Mouse (Mus musculus): Measurements from ENCODE around the gene Csnk2b.

The Csnk2b gene

GRCm38 (mm10) chr17:35121871-35122303 lies at the start of gene Csnk2b:
Gene Csnk2b, minus strand, starts transcription at chr17:35122053.
- peak; percentile 53 for DNase-seq

GRCm38 (mm10) chr17:35168541-35169207 lies 46.8 kb upstream of the Csnk2b start:
- peak; percentile 50 for DNase-seq

DNA sequence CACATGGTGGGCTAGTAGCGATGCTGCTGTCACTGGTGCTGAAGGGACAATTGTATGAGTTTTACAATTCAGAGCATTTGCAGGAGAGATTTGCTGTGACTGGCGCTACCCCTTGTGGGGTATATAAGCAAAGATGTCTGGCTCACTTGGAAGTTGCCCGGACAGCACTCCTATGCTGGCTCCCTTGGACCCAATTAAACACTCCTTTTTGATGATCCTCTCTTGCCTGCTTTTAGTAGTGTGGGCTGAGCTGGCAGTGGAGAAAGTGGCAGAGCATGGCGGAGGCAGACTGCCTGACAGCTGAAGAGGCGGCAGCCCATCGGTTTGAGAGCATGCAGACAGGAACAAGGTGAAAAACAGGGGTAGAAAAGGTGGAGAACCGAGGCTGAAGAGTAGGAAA lies 45.9 kb upstream of the Csnk2b start:
- DNase-seq, result no peak

DNA sequence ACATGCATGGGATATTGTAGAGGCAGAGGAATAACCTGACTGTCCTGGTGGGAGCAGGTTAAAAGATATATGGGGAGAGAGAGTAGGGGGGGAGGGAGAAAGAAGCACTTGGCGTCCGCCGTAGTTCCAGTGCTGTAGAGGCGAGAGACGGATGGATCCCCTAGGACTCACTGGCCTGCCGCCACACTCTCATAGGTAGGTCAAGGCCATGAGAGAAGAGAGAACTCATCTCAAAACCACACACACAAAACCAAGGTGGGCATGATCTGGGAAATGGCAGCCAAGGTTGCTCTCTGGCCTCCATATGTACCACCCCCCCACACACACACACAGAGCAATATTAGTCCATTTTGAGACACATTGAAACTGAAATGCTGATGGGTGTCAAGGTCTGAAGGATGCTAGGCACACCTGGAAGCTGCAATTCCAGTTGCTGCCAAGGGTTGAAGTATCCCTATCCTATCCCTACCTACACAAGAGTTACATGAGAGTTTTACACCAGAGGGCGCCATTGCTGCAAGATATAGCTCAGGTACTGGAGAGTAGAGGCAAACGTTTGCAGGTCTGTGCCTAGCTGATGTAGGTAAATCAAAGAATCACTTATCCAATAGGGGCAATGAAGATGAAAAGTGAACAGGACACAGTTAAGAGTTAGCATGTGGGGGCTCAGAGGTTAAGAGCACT lies 44.6 kb upstream of the Csnk2b start:
- peak; percentile 83 for DNase-seq

DNA sequence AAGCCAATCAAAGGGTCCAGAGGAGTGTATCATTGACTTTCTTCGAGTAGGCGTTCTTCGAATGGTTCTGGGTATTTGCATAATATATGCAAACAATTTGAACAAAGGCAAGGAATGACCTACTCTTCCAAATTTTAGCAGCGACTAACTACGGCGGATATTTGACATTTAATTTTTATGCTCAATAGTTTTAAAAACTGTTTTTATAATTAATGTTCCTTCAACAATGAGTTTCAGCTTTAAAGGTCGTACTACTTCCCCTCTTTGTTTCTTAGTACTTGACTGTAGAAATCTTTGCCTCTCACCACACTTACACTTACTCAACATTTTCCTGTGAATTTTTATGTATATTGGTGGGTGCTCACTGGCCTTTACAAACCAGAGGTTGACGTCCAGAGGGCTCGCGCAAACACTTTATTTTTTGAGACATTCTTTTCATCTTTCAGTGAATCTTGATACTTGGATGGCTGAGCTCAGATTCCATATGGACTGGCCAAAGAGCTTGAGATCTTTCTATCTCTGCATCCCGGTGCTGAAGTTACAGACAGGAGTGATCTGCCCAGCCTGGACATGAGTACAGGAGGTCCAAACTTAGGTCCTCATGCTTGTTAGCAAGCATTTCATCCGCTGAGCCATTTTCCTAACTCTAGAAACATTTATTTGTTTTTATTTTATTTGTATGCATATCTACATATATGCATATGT lies 43.8 kb upstream of the Csnk2b start:
- no peak for DNase-seq

- peak; percentile 97 for DNase-seq
Observed at GRCm38 (mm10) chr17:35164568-35165450, 43.0 kb upstream of the Csnk2b start, which contains the start of gene Prrc2a. Gene Prrc2a, minus strand, starts transcription at chr17:35164897.

DNA sequence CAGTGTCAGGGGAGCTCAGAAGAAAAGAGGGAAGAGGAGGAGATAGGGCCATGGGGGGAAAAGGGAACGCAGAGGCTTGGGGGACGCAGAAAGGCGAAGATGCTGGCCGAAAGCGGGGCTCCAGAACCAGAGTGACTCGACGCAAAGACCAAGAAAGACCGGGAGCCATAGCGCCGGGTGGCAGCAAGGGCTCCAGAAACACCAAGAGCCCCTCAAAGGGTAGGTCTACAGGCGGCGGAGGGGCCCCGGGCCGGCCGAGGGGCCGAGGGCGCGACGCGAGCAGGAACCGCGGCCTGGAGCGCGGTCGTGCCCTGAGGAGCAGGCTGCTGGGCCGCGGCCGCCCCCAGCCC lies 42.3 kb upstream of the Csnk2b start:
- DNase-seq, result no peak

GRCm38 (mm10) chr17:35163326-35164081 lies 41.7 kb upstream of the Csnk2b start:
- no peak for DNase-seq

- no peak for DNase-seq
Observed at GRCm38 (mm10) chr17:35162730-35163129, 40.9 kb upstream of the Csnk2b start.

DNA sequence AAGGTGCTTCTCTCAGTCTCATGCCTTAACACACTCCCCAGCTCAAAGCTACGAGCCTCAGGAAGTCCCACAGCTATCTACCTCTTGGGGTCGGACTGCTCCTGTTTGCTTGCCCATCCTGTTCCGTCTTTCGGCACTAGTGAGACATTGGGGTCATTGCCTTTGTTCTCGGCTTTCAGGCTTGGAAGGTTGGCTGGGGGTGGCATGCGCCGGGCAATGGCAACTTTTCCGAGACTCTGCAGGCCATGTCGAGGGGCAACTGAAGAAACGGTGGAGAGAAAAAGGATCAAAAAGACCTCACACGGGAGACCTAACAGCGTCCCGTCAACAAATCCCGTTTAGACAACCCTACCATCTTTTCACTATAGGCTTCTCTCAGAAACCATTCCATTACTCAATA lies 40.3 kb upstream of the Csnk2b start:
- DNase-seq, result no peak

- no peak for DNase-seq
Observed at GRCm38 (mm10) chr17:35161421-35161820, 39.6 kb upstream of the Csnk2b start.

DNA sequence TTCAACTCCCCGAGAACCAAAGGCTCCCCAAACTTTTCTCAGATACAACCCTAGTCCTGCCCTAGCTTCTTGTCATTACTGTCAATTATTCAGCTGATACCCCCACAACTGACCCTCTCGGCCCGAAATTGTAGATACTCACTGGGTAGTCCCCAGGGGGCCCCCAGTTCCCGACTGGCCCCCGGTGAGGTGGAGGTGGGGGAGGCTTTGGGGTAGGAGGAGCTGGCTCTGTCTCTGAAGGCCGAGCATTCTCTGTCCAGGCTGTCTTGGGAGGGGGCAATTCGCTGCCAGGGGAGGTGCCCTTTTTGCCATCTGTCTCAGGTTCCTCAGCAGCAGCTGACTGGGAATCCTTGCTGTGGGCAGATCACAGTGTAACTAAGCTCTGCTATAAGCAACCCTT lies 37.8 kb upstream of the Csnk2b start:
- no peak for DNase-seq

DNA sequence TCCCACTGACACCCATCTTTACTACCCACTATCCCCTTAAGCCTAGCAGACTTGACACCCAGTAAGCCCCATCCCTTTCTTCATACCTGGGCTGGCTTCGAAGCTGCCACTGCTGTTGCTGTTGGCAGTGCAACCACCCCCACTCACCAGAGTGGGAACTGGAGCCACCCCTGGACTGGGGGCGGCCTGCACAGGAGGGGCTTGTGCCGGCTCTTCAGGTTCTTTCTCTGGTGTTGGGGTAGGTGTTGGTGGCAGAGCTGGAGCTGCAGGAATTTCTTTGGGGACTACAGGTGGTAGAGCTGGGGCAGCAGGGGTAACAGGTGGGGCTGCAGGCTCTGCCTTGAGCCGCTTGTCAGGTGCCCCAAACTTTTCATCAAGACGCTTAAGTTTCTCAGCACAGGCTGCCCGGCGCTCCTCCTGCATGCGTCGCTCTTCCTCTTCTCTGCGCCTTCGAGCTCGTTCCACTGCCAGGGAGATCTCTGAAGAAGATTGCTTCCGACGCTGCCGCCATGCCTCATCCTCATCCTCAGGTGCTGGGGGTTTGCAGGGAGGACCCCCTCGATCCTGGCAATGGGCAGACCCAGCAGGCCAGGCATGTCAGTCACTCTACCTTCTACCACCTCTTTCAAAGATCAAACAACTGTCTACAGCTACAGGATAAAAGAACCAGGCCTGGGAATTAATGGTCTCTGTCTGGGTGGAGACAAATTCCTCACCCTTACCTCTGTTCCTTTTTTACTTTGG lies 37.2 kb upstream of the Csnk2b start:
- DNase-seq, result no peak

DNA sequence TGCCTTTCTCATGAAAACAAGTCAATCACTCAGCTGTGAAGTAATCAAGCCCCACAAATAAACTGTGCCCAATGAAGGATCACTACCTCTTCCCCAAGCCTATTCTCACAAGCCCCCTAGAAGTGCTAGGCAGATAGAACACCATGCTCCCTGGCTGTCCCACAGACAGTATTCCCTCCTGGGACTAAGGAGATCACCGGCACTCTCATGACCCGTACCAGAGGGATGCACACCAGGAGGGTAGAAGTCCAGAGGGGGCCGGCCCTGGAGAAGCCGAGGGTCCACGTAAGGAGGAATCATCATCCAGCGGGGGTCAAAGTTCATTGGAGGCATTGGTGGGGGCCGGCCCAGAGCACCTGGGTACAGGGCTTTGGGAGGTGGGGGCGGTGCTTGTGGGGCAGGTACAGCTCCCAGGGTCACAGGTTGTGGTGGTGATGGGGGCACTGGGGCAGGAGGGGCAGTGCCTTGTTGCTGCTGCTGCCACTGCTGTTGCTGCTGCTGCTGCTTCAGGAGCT lies 35.9 kb upstream of the Csnk2b start:
- DNase-seq, result no peak

DNA sequence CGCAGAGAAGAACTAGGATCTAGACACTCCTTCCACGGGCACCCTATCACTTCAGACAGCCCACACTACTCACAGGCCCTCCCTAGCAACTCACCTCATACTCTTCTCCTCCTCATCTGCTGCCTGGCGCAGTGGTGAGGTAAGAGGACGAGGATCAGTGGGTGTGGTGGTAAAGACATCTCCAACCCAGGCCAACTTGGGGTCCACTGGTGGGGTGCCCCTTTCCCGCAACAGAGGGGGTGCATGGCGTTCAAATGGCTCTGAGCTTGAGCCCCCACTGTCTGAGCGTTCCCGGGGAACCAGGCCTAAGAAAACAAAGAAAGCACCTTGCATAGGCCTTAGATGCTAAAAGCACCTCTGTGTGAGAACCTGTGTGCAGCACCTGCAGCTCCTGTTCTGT lies 35.4 kb upstream of the Csnk2b start:
- no peak for DNase-seq

DNA sequence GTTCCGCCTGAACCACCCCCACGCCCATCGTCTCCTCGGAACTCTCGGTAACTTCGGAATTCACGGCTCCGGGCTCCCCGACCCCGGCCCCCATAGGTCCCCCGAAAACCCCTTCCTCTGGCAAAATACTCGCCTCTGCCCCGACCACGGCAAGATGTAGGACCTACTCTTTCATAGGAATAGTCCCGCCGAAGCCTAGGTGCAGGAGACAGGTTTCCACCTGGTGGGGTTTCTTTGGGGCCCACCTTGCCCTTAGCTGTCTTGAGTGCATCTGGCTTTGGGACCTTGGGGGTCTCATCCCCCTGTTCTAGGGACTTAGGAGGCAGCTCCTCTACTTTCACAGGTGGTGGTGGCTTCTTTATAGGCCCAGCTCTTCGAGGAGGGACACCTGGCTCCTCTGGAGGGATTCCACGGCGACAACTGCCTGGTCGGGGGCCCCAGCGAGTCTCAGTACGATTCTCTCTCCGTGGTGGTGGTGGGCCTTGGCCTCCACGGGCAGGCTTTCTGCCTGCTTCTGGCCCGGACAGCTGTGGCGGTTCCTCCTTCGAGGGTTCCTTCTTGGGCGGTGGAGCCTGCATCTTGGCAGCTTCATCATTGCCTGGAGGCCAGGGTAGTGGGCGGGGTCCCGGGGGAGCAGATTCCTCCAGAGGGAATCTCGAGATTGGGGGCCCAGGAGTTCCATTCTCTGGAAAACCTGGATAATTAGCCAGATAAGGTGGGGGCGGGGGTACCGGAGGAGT lies 34.8 kb upstream of the Csnk2b start:
- no peak for DNase-seq

- no peak for DNase-seq
Observed at GRCm38 (mm10) chr17:35155451-35155850, 33.6 kb upstream of the Csnk2b start.

DNA sequence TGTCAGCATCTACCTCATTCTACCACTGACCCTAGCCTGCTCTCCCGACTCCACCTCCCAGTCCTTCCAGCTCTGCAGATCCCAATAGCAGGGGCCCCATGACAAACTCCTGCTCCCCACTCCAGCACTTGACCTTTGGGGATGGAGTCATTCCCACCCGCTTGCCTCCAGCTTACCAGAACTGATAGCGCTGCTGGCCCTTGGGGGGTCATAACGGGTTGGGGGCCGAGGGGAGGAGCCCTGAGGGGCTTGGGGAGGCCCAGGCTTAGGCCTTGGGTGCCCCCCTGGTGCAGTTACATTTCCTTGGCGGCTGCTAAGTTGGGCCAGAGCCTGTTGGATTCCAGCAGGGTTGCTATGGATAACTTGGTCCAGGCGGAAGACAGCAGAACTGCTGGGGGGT lies 32.8 kb upstream of the Csnk2b start:
- no peak for DNase-seq

- DNase-seq, result no peak
Observed at GRCm38 (mm10) chr17:35153931-35154330, 32.1 kb upstream of the Csnk2b start.

DNA sequence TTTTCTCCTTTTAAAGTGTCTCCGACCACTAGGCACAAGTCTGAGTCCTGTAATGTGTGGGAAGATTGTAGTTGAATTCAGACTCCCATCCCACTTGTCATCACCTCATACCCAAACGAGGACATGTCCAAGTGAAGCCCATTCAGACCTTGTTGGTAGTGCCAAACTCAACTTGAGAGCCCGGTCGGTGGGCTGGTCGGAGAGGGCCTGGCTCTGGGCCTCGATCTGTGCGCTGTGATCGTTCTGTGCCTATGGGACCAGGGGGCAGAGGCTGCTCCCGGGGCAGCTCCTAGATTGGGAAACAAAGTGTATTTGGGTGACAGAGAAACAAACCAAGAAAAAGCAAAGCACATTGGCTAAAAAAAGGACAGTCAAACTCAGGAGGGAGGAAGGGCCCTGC lies 31.2 kb upstream of the Csnk2b start:
- DNase-seq, result no peak

DNA sequence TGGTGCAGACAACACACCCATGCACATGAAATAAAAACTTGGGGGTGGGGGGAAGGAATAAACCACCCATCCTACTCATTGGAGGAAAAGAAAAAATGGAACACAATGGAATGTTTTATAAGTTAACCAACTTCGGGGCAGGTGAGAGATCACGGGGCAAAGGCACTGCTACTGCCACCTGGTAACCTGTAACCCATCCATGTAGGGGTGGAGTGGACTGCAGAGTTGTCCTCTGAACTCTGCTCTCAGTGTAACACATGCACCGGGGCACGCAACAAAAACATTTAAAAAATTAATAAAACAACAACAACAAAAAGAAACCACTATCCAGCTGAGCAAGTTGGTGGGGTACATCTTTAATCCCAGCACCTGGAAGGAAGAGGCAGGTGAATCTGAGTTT lies 30.3 kb upstream of the Csnk2b start:
- no peak for DNase-seq

Data from thymus, postnatal 14 days (tissue).